Mouse (Mus musculus) embryonic facial prominence, embryonic 14.5 days (tissue): Measurements from ENCODE around the gene Abhd14a. TPM values are rescaled to one million over a fixed set of nuclear protein-coding genes. Genes with fewer than 3 reads are reported as not detected.

Experiments
- ATAC-seq: fragments of 200-750 bp; cut with Nextera tagmentation; 2 replicates; pipeline ENCODE4 v1.8.0; 2017; ENCODE audit warnings: low read depth, moderate number of reproducible peaks, moderate TSS enrichment
- DNase-seq: peaks from one replicate; pipeline ENCODE4 v3.0.0-alpha.2; 2015; ENCODE audit warnings: low spot score
- H3K27ac ChIP-seq: fragments of 300-500 bp; sonication (generic); replicated peaks from 2 replicates; pipeline ENCODE4 v1.5.1; 2014; ENCODE audit warnings: low read depth, mild to moderate bottlenecking, low read length, moderate library complexity
- H3K27me3 ChIP-seq: fragments of 300-500 bp; sonication (generic); replicated peaks from 2 replicates; pipeline ENCODE4 v1.6.1; 2014; ENCODE audit warnings: low read length; ENCODE audit not compliant: control insufficient read depth, insufficient read depth
- H3K36me3 ChIP-seq: fragments of 300-500 bp; sonication (generic); 2 replicates; pipeline ENCODE4 v1.6.1; 2014; ENCODE audit warnings: low read length, mixed read lengths; ENCODE audit not compliant: control insufficient read depth, insufficient read depth
- H3K4me1 ChIP-seq: fragments of 300-500 bp; sonication (generic); 2 replicates; pipeline ENCODE4 v1.6.1; 2014; ENCODE audit warnings: antibody characterized with exemption, low read length; ENCODE audit not compliant: control insufficient read depth, insufficient read depth
- H3K4me2 ChIP-seq: fragments of 300-500 bp; sonication (generic); 2 replicates; pipeline ENCODE4 v1.6.1; 2014; ENCODE audit warnings: low read depth, mild to moderate bottlenecking, low read length, moderate library complexity, mixed read lengths
- H3K4me3 ChIP-seq: fragments of 300-500 bp; sonication (generic); 2 replicates; pipeline ENCODE4 v1.5.1; 2014; ENCODE audit warnings: low read depth, mild to moderate bottlenecking, low read length
- H3K9ac ChIP-seq: fragments of 300-500 bp; sonication (generic); 2 replicates; pipeline ENCODE4 v1.6.1; 2014; ENCODE audit warnings: low read depth, mild to moderate bottlenecking, low read length, moderate library complexity, mixed read lengths
- H3K9me3 ChIP-seq: fragments of 300-500 bp; sonication (generic); 2 replicates; pipeline ENCODE4 v1.6.1; 2016; ENCODE audit warnings: low read length; ENCODE audit not compliant: control insufficient read depth
- WGBS: fragments of 180-500 bp; shearing (Covaris S2); extraction: QIAGEN DNeasy Blood & Tissue Kit; methylation state at CpG from one replicate; pipeline ENCODE4 v1.1.7; 2014; 5-methylcytosine and 5-hydroxymethylcytosine counted together
- polyA plus RNA-seq: library from polyadenylated mRNA; unstranded; fragments of >200 nt; fragmentation: Nextera tagmentation; extraction: Ambion mirVana; gene quantifications from 2 replicates; pipeline ENCODE4 v1.2.1, GENCODE M21; 2014

Abhd14a gene
- polyA plus RNA-seq, 1 experiment from 2014 or later: 60.9 TPM

DNA sequence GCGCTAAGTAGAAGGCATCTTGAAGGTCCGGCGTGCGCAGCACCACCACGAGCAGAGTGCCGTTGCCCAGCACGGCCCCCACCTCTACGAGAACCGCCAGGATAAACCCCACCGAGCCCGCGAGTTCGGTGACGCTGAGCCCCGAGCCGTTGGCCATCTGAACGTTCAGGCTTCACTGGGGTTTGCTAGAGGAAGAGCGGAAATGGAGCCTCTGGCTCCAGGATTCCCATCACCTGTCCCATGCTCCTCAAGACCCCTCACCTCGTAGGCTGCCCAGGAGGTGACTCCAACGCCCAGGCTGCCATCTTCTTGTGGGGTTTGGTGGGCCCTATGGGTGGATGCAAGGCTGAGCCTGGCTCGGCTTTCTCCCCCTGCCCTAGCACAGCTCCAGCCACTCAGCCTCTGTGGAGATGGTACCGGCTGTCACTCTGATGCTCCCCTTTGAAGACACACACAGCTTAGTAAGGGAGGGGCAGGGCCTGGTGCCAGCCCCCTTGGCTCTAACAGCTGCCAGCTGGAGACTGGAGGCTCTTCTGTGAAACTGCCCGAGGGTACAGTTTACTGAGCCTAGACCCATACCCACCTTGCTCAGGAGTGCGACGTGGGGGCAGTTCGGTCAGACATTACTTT lies 18.2 kb upstream of the Abhd14a start, which contains the start of gene Gpr62:
Gpr62 (minus strand) TSS at position 368 of the 630 bp plus-strand sequence.
- Histone ChIP-seq H3K27ac (no peak within 1 kb of the TSS; the same call in none of the 2 replicates), H3K36me3 (peaks cover 35% of the 10 kb centered on the region), H3K9me3 (no peaks in the 10 kb centered on the region), H3K27me3 (no peaks in the 10 kb centered on the region), H3K4me3 (peak within 1 kb of the TSS; percentile 59), H3K9ac (peak within 1 kb of the TSS; percentile 76), H3K4me1 (peaks cover 4% of the 10 kb centered on the region), H3K4me2 (peak within 1 kb of the TSS; percentile 98)
- DNase-seq (no peak), ATAC-seq (peak; percentile 7; the same call in 1 of the 2 replicates)
- WGBS: 31% methylated on average over 25 of the region's 26 CpGs

DNA sequence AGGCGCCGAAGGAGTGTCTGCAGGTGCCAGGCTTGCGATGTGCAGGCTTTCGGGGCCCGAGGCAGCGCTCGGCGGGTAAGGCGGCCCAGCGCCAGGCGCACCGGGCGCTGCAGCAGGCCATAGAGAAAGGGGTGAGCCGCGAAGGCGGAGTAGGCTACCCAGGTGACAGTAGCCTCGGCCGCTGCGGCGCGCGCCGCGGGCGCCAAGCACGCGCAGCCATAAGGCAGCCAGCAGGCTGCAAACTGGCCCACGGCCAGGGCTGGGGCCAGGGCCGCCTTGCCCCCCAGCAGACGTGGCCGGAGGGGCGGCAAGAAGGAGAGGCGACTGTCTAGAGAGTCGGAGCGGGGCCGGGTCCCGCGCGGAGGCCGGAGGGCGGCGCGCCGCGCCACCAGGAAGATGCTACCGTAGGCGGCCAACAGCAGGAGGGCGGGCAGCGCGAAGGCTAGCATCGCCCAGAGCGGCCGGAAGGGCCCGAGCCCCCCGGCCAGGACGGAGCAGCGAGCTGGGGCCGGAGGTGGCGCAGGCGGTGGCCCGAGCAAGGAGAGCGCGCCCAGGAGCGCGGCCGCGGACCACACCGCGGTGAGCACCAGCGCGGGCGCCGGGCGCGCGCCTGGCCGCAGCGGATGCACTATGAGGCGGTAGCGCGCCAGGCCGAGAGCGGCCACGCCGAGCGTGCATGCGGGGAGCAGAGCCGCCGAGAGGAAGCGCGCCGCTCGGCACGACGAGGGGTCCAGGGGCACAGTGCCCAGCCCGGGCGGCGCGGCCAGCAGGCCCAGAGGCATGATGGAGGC lies 17.5 kb upstream of the Abhd14a start:
- Histone ChIP-seq H3K36me3 (peaks cover 42% of the 10 kb centered on the region), H3K4me1 (peaks cover 4% of the 10 kb centered on the region), H3K27me3 (no peaks in the 10 kb centered on the region), H3K9me3 (no peaks in the 10 kb centered on the region), H3K27ac (no peak overlapping the region; the same call in none of the 2 replicates), H3K4me3 (peak overlapping the region; percentile 59), H3K4me2 (peak overlapping the region; percentile 98), H3K9ac (peak overlapping the region; percentile 76)
- peak; percentile 75 for ATAC-seq
- DNase-seq: peak; percentile 79
- WGBS: 3% methylated on average over 41 of the region's 99 CpGs

DNA sequence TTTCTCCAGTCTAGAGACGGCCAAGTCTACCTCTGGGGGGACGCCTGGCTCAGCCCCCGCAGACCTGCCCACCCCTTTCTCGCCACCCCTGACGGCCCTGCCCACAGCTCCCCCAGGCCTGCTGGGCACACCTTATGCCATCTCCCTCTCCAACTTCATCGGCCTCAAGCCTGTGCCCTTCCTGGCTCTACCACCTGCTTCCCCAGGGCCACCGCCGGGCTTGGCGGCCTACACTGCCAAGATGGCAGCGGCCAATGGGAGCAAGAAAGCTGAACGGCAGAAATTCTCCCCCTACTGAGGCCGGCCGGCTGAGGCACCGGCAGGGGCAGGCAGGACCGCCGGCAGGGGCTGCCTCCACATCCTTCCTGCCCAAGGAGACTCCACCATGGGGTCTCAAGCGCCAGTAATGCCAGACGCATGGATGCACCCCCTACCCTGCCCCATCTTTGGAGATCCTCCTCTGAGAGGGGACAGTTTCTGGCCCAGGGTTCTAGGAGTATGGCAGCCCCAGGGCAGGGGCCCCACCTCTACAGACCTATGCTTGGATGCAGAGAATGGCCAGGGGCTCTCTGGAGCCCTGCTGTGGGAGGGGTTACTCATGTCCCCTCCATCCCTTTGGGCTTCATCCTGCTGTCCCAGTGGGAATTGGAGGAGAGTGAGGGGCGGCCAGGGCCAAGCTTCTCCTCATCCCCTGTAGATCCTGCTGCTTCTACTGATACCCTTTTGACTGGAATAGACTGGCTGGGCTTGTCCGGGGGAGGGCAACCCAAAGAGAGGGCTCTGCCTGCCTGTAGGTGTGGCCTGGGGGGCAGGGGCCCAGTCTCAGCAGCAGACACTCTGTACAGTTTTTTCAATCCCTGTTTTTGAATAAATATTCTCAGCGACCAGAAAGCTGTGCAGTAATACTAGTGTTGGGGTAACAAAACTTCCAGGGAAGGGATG lies 15.9 kb upstream of the Abhd14a start:
- Histone ChIP-seq H3K27ac (no peak overlapping the region), H3K9ac (no peak overlapping the region), H3K36me3 (peaks cover 44% of the 10 kb centered on the region), H3K27me3 (no peaks in the 10 kb centered on the region), H3K9me3 (no peaks in the 10 kb centered on the region), H3K4me1 (peaks cover 4% of the 10 kb centered on the region), H3K4me2 (no peak overlapping the region), H3K4me3 (no peak overlapping the region)
- 84% methylated on average over 21 of the region's 21 CpGs for WGBS
- ATAC-seq: no peak
- no peak for DNase-seq

DNA sequence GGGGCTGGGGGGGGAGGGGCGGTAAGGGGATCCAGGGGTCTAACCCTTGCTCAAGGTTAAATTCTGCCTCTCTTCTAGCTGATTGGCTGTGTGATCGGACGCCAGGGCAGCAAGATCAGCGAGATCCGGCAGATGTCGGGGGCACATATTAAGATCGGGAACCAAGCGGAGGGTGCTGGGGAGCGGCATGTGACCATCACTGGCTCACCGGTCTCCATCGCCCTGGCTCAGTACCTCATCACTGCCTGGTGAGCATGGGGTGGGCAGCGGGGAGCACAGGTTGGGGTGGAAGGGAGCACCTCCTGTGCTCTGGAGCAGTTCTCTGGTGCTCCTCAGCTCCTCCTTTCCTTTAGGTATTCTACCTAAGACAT lies 14.9 kb upstream of the Abhd14a start:
- no peak overlapping the region for H3K4me2 ChIP-seq
- H3K4me1 ChIP-seq: peaks cover 14% of the 10 kb centered on the region
- ATAC-seq (no peak), DNase-seq (no peak)
- WGBS: 89% methylated on average over 12 of the region's 12 CpGs
- no peaks in the 10 kb centered on the region for H3K9me3 ChIP-seq
- no peak overlapping the region for H3K27ac ChIP-seq
- no peak overlapping the region for H3K9ac ChIP-seq
- peaks cover 44% of the 10 kb centered on the region for H3K36me3 ChIP-seq
- H3K4me3 ChIP-seq: no peak overlapping the region
- no peaks in the 10 kb centered on the region for H3K27me3 ChIP-seq

- Histone ChIP-seq H3K27ac (no peak overlapping the region), H3K4me3 (no peak overlapping the region), H3K27me3 (no peaks in the 10 kb centered on the region), H3K9ac (no peak overlapping the region), H3K4me2 (no peak overlapping the region), H3K9me3 (no peaks in the 10 kb centered on the region), H3K4me1 (peaks cover 20% of the 10 kb centered on the region), H3K36me3 (peaks cover 44% of the 10 kb centered on the region)
- DNase-seq: no peak
- WGBS: 83% methylated on average over 16 of the region's 16 CpGs
- ATAC-seq: no peak
Observed at GRCm38 (mm10) chr9:106461641-106462429, 14.4 kb upstream of the Abhd14a start.

DNA sequence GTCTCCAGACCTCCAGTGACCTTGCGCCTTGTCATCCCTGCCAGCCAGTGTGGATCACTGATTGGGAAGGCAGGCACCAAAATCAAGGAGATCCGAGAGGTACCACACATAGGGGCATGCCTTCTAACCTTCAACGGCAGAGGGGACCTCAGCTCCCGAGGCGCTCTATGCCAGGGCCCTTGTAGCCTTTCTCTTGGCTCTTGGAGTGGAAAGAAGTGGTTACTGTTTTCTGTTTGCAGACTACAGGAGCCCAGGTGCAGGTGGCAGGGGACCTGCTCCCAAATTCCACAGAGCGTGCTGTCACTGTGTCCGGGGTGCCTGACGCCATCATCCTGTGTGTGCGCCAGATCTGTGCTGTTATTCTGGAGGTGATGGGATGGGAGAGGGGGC lies 13.5 kb upstream of the Abhd14a start:
- peaks cover 28% of the 10 kb centered on the region for H3K4me1 ChIP-seq
- WGBS: 93% methylated on average over 8 of the region's 9 CpGs
- ATAC-seq: no peak
- H3K9ac ChIP-seq: no peak overlapping the region
- no peak for DNase-seq
- H3K27me3 ChIP-seq: no peaks in the 10 kb centered on the region
- no peak overlapping the region for H3K27ac ChIP-seq
- peaks cover 44% of the 10 kb centered on the region for H3K36me3 ChIP-seq
- no peak overlapping the region for H3K4me3 ChIP-seq
- H3K4me2 ChIP-seq: no peak overlapping the region
- no peaks in the 10 kb centered on the region for H3K9me3 ChIP-seq

DNA sequence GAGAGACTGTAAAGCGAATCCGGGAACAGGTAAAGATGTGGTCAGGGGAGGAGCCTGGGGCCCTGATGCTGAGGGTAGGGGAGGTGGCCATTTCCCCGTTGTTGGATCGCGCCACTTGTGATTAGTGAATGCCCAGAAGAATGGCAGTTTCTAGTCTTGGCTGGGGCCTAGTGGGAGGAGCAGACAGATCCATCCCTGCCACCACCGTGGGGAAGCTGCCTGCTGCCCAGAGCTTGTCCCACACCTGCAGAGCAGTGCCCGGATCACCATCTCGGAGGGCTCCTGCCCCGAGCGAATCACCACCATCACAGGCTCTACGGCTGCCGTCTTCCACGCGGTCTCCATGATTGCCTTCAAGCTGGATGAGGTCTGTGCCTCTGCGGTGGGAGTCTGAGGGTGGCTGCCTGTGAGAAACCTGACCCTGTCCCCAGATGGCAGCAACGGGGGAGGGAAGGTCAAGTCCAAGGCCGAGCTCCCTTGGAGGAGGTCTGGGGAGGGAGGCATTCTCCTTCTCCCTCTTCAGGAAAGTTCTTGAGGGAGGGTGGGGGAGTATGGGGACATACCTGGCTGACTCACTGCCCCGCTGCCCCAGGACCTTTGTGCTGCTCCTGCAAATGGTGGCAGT lies 13.0 kb upstream of the Abhd14a start:
- H3K9ac ChIP-seq: 0 out of 2 replicates have a peak overlapping the region, but pooled peaks have one; percentile 10
- H3K9me3 ChIP-seq: no peaks in the 10 kb centered on the region
- ATAC-seq: no peak
- H3K4me2 ChIP-seq: no peak overlapping the region
- peaks cover 44% of the 10 kb centered on the region for H3K36me3 ChIP-seq
- no peak for DNase-seq
- no peak overlapping the region for H3K4me3 ChIP-seq
- peaks cover 33% of the 10 kb centered on the region for H3K4me1 ChIP-seq
- H3K27me3 ChIP-seq: no peaks in the 10 kb centered on the region
- 70% methylated on average over 18 of the region's 18 CpGs for WGBS
- H3K27ac ChIP-seq: no peak overlapping the region
